Mouse (Mus musculus) induced T-regulatory cell, adult 2 months (primary cell): ENCODE measurements around the gene Cym.

Source experiments
- DNase-seq: peaks from one replicate; pipeline ENCODE4 v3.0.0-alpha.2; 2012; ENCODE audit warnings: low read depth

The Cym gene

DNA sequence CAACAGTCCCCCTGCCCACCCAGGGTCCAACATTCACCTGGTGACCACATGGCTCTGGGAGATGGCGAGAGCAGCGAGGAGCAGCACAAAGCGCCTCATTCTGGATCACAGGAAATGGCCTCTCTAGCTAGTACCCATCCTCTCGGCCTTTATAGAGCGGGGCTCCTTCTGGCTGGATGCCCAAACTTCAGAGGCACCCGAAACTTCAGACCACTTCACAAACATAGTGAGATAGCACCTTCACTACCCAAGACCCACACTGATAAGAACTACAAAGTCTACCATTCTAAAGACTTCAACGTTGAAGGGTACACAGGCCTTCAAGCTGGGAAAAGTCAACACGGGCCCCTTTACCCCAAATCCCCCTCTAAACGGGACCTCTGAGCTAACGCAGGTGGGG lies at the start of gene Cym:
TSS of gene Cym (minus strand) at position 125 of the 400 bp plus-strand sequence.
- DNase-seq = no peak

DNA sequence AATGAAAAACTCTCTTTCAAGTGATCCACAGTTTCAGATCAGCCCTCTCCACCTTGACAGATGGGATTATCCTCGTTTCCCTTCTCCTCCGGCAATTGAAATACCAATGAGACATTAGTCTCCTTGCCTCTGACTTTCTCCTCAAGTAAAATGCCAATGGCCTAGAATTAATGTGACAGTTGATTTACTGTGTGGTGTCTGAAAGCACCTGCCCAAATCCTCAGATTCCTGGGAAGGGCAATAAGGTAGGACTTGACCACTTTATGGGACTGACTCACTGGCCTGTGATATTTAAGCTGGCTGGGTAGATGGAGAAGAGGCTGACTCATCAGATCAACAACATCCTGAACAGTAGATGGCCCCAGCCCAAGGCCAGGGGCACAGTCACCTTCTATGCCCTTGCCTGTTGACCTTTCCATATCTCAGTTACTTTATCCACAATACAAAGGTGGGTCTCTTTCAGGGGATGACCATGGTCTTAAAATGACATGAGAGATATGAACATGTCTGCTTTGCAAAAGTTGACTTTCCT lies 45.3 kb upstream of the Cym start:
- DNase-seq = no peak

GRCm38 (mm10) chr3:107261851-107262165 lies 40.3 kb upstream of the Cym start:
- no peak for DNase-seq

DNA sequence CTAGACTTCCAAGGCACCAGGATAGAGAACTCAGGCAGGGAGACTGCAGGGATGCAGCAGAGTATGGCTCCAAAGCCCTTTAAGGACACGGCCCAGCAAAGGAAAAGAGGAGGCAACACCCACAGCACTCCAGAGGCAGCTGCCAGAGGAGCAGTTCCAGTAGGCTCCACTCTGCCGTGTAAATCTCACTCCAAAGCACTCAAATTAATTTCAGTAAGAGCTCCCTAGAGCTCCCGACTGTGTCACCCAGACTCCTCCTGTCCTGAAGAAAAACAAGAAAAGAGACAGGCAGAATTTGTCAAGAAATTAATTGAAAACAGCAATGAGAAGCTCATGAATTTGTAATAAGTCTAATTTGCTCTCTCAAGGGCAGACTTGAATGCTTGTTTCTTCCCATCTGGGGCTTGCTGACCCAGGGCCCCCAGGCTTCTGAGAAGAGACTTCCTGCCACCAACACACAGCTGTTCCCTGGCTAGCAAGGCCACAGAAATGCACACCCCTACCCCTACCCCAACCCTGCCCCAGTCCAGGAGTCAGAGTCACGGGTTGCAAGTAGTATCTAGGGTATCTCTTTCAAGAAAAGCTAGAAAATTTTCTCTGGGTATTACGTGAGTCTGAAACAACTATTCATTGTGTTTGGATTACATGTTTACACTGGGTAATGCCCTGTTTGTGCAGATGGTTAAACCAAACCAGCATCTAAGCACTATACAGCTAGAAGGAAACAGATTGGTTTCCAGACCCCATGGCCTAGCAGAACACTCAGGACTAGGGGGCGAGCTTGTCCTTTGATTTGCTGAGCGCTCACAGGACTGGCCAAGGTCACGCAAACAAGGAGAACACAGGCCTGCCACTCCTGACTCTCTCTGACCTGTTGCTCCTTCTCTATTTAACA lies 39.7 kb upstream of the Cym start:
- DNase-seq = no peak

GRCm38 (mm10) chr3:107257924-107258323 lies 36.4 kb upstream of the Cym start:
- DNase-seq = no peak

- DNase-seq = no peak
Observed at GRCm38 (mm10) chr3:107256724-107257123, 35.2 kb upstream of the Cym start.

DNA sequence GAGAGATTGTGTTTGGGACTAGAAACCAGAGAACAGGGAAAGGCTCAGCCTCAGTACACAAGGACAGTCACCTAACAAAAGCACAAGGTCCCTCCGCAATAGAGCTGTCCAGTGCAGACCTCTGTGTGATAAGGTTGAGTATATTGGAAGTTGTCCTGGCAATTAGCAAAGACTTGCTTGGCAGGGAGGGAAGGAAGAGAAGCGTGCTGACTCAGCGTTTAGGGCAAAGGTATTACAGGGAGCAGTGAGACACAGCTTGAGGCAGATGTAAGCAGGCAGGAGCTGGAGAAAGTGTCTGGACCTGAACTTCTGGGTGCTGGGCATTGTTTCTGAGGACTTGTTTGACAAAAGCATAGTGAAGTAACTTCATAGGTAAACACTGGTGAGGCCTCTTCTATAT lies 34.5 kb upstream of the Cym start:
- no peak for DNase-seq

DNA sequence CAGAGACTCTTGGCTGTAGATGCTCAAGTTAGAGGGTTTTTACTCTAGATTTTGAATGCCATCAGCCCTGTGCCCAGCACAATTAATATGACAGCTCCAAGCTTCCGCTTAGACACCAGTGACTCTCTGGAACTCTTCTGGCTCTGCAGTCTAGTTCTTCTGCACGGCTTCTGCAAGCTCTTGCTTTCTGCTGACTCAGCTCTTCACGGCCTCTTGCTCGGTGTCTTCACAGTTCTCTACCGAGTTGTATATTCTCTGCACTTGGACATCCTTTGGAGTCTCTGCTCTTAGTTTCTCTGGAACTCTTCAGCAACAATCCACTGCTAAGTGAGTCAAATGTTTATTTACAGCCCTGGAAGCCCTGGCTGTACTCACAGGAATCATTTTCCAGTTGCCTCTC lies 32.4 kb upstream of the Cym start:
- DNase-seq = no peak

DNA sequence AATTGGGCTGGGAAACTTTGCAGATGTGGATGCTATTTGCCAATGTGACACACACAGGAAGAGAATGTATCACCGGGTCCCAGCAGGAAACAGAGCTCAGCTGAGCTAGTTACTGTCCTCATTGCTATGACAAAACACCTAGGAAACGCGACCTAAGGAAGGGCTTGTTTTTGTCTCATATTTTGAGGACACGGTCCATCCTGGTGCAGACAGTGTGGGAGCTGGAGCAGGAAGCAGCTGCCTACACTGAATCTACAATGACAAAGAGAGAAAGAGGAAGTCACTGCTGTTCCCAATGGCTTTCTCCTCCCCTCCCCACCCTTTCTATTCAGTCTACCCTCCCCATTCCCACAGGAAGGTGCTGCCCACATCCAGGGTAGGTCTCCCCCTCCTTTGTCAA lies 30.5 kb upstream of the Cym start:
- DNase-seq = no peak

DNA sequence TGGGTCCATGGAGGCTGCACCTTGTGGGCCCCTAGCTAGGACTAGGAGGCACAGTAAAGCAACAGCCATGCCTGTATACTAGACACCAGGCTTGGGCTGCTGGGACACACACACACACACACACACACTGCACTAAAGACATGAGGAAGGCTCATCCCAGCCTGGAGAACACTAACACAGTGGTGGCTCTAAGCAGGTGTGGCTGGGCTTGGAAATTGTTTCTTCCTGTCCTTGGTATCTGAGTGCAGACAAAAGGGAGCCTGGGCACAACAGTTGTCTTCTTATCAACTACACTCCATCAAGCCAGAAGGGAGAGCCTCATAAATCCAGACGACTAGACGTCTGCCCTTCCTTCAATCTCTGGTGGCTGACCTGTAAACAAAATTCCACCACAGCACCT lies 28.8 kb upstream of the Cym start:
- DNase-seq = no peak

DNA sequence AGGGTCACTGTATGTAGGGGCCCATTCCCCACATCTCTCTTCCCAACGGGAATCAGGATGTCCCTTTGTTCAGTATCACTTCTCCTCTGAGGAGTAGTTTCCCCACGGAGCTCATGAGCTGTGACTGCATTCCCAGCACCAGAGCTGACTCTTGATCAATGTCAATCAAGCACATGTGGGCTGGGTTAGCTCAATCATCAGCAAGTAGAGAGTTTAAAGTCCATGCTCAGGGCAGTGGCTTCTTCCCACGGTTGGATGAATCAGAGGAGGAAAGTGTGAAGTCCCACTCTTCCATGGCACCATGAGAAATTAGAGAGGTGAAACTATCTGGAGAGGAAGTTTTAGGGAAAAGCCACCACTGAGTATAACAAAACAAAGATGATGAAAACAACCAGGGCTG lies 27.5 kb upstream of the Cym start:
- no peak for DNase-seq

DNA sequence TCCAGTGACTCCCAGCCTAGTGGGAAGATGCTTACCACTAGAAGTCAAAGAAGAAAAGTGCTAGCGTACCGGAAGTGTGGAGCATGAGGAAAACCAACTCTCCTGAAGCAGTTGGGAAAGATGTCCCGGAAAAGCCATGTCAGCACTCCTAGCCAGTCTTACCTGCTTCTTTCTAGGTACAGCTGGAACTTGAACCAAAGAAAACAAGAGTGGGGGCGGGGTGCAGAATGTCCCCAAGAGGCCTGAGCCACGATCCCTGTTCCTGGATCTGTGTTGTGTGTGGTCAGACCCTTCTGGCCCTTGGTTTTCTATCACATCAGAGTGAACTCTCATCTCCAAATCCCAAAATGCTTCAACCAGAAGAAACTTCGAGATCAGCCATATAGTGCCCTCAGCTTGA lies 25.3 kb upstream of the Cym start:
- no peak for DNase-seq

DNA sequence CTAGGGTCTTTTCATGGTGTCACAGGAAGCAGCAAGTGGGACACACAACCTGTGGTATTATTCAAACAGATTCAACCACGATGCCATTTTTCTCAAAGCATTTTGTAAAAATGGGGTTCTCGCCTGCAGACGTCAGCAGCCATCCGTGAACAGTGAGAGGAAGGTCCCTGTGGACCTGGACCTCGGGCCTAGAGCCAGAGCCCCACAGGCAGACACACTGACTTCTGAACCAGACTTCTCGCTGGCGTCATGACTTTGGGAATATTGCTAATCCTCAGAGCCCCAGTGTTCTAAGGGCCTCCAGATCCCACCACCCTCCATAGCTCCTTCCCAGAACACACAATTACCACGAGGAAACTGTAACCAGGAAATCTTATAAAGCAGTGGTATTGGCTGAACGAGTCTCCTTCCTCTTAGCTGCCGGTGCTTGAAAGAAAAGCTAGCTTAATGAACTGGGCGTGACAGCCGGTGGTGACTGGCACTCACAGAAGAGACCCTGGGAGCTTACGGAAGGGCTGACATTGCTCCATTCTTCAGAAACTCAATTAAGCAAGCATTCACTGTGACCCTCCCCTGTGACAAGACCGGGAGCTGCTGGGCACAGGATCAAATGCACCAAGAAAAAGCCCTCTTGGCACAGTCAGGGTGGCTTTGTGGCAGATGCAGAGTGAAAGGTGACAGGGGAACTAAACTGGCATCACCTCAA lies 20.0 kb upstream of the Cym start:
- no peak for DNase-seq

GRCm38 (mm10) chr3:107239607-107240006 lies 18.1 kb upstream of the Cym start, which contains the start of gene Prok1:
Gene Prok1, minus strand, starts transcription at chr3:107239707.
- DNase-seq = no peak

- DNase-seq = no peak
Observed at GRCm38 (mm10) chr3:107238471-107238980, 17.0 kb upstream of the Cym start.

DNA sequence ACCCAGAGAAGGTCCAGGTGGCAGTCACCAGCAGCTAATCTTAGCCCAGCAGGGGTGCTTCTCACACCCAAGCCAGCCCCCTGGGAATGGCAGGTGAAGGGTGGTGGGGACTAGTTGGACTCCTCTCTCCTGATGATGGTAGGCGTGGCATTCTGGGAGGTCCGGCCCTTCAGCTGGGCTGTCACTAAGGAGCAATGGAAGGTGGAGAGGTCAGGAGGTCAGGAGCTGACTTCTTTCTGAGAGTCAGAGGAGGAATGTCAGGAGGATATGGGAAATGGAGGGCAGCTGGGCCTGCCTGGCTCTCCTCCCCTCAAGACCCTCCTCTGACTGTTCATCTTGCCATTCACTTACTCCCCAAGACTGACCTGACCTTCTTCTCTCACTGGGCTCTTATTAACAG lies 16.5 kb upstream of the Cym start:
- no peak for DNase-seq

- no peak for DNase-seq
Observed at GRCm38 (mm10) chr3:107233945-107234344, 12.4 kb upstream of the Cym start.

DNA sequence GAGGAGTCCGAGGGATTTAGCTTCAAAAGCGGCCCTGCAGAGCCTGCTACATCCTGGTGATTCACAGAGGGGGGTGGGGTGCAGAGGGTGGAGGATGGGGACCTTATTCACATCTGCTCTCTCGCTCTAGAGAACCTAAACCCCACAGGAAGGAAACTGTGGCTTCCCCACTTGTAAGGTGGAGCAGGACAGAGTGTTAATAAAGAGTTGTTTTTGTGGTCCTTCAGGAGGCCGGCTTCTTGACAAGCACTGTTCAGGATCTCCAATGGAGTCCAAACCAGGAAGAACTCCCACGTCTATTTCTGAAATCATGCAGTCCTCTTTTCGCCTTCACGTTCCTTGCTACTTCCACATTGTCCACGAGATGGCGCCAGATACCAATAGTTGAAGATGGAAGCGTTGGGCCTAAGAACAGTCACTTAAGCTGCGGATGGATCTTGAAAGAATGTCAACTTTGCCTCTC lies 11.8 kb upstream of the Cym start:
- DNase-seq = peak; percentile 99

GRCm38 (mm10) chr3:107231202-107231601 lies 9.7 kb upstream of the Cym start:
- no peak for DNase-seq

DNA sequence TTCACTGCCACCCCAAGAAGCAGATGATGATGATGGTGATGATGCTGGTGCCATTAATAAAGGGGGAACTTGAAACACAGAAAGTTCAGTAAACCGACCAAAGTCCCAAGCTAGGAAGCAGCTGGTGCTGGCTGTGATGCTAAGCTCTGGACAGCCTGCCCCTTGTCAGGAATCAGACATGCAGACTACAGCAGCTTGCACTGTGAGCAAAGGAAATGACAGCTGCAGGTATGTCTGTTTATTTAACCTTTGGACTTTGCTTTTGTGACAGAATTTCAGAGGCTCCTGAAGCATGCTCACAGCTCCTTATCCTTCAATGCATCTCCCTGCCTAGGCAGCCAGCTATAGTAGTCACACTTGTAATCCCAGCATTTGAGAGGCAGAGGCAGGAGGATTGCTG lies 9.0 kb upstream of the Cym start, which contains the start of gene A630076J17Rik:
TSS of gene A630076J17Rik (plus strand) at position 88 of the 400 bp plus-strand sequence.
- no peak for DNase-seq

DNA sequence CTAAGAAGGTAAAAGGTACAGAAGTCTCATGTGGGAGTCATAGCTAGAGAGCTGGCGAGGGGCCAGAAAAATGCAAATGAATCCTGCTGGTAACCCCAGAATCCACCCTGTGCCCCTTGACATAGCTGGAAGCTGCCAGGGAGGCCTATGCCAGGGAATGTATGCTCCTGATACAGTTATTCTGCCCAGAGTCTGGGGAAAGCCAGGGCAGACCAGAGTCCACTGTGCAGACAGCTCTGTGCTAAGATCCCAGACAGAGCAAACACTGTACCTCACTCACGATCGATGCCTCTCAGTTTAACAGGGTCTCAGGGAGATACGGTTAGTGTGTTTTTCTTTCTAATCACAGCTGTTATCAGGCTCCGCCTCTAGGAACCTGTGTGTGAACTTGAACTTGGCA lies 8.3 kb upstream of the Cym start:
- DNase-seq = no peak

DNA sequence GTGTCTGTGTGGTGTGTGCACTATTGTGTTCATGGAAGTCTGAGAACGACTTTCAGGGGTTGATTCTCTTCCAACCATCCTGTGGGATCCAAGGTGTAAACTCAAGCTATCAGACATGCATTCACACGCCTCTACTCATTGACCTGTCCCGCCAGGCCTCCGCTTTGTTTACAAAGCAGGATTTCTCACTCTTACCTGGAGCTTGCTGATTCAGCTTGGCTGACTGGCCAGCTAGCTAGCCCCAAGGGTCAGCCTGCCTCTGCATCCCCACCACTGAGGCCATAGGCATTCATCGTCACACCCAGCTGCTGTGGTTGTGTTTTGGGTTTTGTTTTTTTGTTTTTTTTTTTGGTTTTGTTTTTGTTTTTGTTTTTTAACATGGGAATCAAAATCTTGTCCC lies 7.7 kb upstream of the Cym start:
- no peak for DNase-seq

DNA sequence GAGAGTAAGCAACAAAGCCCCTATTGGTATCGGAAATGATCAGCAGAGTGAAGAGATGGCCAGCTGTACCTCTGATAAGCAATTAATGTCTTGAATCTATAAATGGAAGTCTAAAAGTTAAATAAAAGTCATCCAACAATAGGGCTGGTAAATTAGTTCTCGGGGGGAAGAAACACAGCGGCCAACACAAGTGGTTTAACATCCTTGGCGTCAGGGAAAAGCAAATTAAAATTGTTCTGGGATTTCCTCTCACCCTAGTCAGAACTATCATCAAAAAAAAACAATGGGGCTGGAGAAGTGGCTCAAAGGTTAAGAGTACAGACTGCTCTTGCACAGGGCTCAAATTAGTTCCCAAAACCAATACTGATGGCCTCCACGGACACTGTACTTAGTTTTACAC lies 4.3 kb upstream of the Cym start:
- DNase-seq = no peak
